12 mouse cellular contexts compared by ENCODE assay signal in the genomic region with DNA sequence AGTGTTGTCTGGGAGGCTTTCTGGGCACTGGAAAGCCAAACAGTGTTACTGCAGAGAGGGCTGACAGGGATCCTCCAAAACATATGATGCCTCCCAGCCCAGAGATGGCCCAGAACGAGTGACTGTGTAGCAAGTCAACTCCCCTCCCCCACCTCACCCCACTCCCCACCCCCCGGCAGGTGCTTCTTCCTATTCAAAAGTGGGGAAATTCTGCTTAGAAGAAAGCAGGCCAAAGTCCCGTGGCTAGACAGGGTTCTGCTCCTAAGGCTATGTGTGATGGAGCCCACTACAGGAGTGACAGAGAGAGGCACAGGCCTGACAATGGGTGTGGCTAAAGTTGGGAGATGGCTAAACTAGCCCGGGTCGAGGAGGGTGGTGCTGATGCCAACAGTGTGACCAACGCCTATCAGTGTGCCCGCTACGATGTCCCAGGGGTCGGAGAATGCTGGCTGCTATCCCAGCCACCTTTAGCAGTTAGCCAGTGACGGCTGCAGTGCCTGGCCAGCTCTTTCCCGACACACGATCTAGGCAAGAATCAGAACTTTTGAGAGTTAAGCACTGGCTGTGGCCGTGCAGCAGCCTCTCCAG. TPM values are rescaled to one million over a fixed set of nuclear protein-coding genes. Genes with fewer than 3 reads are reported as not detected.
DNase-seq lines count a peak whose midpoint lies in the region; ATAC-seq lines count a peak whose summit lies in the region.
"Had no signal": no experiment of that assay in that cellular context is flagged by ENCODE, and none has a peak within 500 bp of the region (broad histone marks: within the 10 kb centered on the region; RNA-seq: fewer than 3 reads in every experiment).

No protein-coding gene starts in this region.

- peak; percentile 18; the same call in 1 of the 2 replicates for ATAC-seq in hindbrain, embryonic 16.5 days
- no peak for ATAC-seq in hindbrain, embryonic 11.5 days (ENCODE audit: low FRiP score)
- ATAC-seq in midbrain, embryonic 14.5 days (ENCODE audit: low FRiP score, low TSS enrichment), result no peak
- ATAC-seq in heart, embryonic 14.5 days (ENCODE audit: insufficient number of reproducible peaks, insufficient read depth, low FRiP score, low read depth), result 0 out of 2 replicates have a peak, but pooled peaks have one; percentile 24
- no peak for ATAC-seq in inflammation-experienced regulatory T-cells, adult 6 months
- ATAC-seq: forebrain, postnatal 0 days had no signal

- H3K4me1 ChIP-seq in hindbrain, embryonic 16.5 days (ENCODE audit: control insufficient read depth, insufficient read depth, low read depth, low read length), result peaks cover 3% of the 10 kb centered on the region
- no peaks in the 10 kb centered on the region for H3K4me1 ChIP-seq in hindbrain, embryonic 11.5 days (replicated peaks; ENCODE audit: control insufficient read depth, insufficient read depth, low read length)
- H3K4me1 ChIP-seq in midbrain, embryonic 10.5 days, result peaks cover 36% of the 10 kb centered on the region
- no peaks in the 10 kb centered on the region for H3K4me1 ChIP-seq in midbrain, embryonic 14.5 days (ENCODE audit: control insufficient read depth, insufficient read depth, low read length)
- peaks cover 9 to 14% of the 10 kb centered on the region in 2 experiments; a peak in 3 of 4 replicates for H3K4me1 ChIP-seq in heart, embryonic 14.5 days (ENCODE audit: control insufficient read depth in 2 of 2, insufficient read depth in 2 of 2, low read length in 2 of 2)

- no peaks in the 10 kb centered on the region for H3K9me3 ChIP-seq in hindbrain, embryonic 16.5 days (ENCODE audit: control insufficient read depth, low read length)
- H3K9me3 ChIP-seq in hindbrain, embryonic 11.5 days (ENCODE audit: control insufficient read depth, low read length), result no peaks in the 10 kb centered on the region
- H3K9me3 ChIP-seq in midbrain, embryonic 10.5 days (replicated peaks), result no peaks in the 10 kb centered on the region
- H3K9me3 ChIP-seq in midbrain, embryonic 14.5 days (ENCODE audit: control insufficient read depth, low read length), result no peaks in the 10 kb centered on the region
- H3K9me3 ChIP-seq in heart, embryonic 14.5 days (ENCODE audit: control insufficient read depth, low read length), result no peaks in the 10 kb centered on the region
- H3K9me3 ChIP-seq: limb, embryonic 15.5 days; neural tube, embryonic 15.5 days had no signal

- no peak overlapping the region for H3K27ac ChIP-seq in hindbrain, embryonic 16.5 days (ENCODE audit: low read depth, low read length)
- H3K27ac ChIP-seq in hindbrain, embryonic 11.5 days (ENCODE audit: low read depth, low read length), result no peak overlapping the region
- peak overlapping the region; percentile 49; the same call in 1 of the 2 replicates for H3K27ac ChIP-seq in midbrain, embryonic 10.5 days (replicated peaks)
- no peak overlapping the region for H3K27ac ChIP-seq in midbrain, embryonic 14.5 days (replicated peaks; ENCODE audit: low read depth, low read length)
- H3K27ac ChIP-seq in heart, embryonic 14.5 days (replicated peaks in 1 of 2; ENCODE audit: control insufficient read depth in 1 of 2, insufficient read depth in 1 of 2, low read depth in 2 of 2, low read length in 2 of 2), result no peak overlapping the region
- H3K27ac ChIP-seq: limb, embryonic 15.5 days; neural tube, embryonic 15.5 days had no signal

- WGBS in hindbrain, embryonic 16.5 days, result 55% methylated on average over 13 of the region's 13 CpGs
- 69% methylated on average over 13 of the region's 13 CpGs for WGBS in hindbrain, embryonic 11.5 days
- WGBS in midbrain, embryonic 10.5 days, result 73% methylated on average over 13 of the region's 13 CpGs
- WGBS in midbrain, embryonic 14.5 days, result 63% methylated on average over 13 of the region's 13 CpGs
- WGBS in heart, embryonic 14.5 days, result 45% methylated on average over 13 of the region's 13 CpGs

- no peak for DNase-seq in hindbrain, embryonic 11.5 days (ENCODE audit: low spot score)
- no peak for DNase-seq in midbrain, embryonic 10.5 days (ENCODE audit: low spot score)
- DNase-seq in midbrain, embryonic 14.5 days, result no peak
- DNase-seq in testis, postnatal 14 days (ENCODE audit: low spot score), result no peak
- DNase-seq: forebrain, postnatal 0 days; right cerebral cortex, postnatal 4 days had no signal

- no peak overlapping the region for H3K4me2 ChIP-seq in hindbrain, embryonic 16.5 days (ENCODE audit: low read length)
- no peak overlapping the region for H3K4me2 ChIP-seq in hindbrain, embryonic 11.5 days (replicated peaks; ENCODE audit: low read depth, low read length)
- no peak overlapping the region for H3K4me2 ChIP-seq in midbrain, embryonic 14.5 days (ENCODE audit: low read length)
- peak overlapping the region; percentile 18; the same call in 1 of the 2 replicates for H3K4me2 ChIP-seq in heart, embryonic 14.5 days (ENCODE audit: low read length)
- H3K4me2 ChIP-seq: limb, embryonic 15.5 days; midbrain, embryonic 11.5 days; neural tube, embryonic 15.5 days had no signal

- H3K4me3 ChIP-seq in hindbrain, embryonic 16.5 days (ENCODE audit: low read length), result no peak overlapping the region
- no peak overlapping the region for H3K4me3 ChIP-seq in hindbrain, embryonic 11.5 days (ENCODE audit: low read depth, low read length)
- H3K4me3 ChIP-seq in midbrain, embryonic 10.5 days, result no peak overlapping the region
- no peak overlapping the region for H3K4me3 ChIP-seq in midbrain, embryonic 14.5 days (replicated peaks; ENCODE audit: low read depth, low read length)
- H3K4me3 ChIP-seq in heart, embryonic 14.5 days (ENCODE audit: control insufficient read depth in 1 of 2, insufficient read depth in 1 of 2, low read depth in 1 of 2, low read length in 2 of 2), result no peak overlapping the region
- H3K4me3 ChIP-seq: limb, embryonic 15.5 days; neural tube, embryonic 15.5 days had no signal

- H3K36me3 ChIP-seq in hindbrain, embryonic 16.5 days (ENCODE audit: control insufficient read depth, insufficient read depth, low read length), result no peaks in the 10 kb centered on the region
- H3K36me3 ChIP-seq in hindbrain, embryonic 11.5 days (ENCODE audit: control insufficient read depth, insufficient read depth, low read length), result no peaks in the 10 kb centered on the region
- H3K36me3 ChIP-seq in midbrain, embryonic 10.5 days, result no peaks in the 10 kb centered on the region
- no peaks in the 10 kb centered on the region for H3K36me3 ChIP-seq in midbrain, embryonic 14.5 days (ENCODE audit: control insufficient read depth, insufficient read depth, low read length)
- H3K36me3 ChIP-seq in heart, embryonic 14.5 days (ENCODE audit: control insufficient read depth, insufficient read depth, low read length), result no peaks in the 10 kb centered on the region
- H3K36me3 ChIP-seq: limb, embryonic 15.5 days; neural tube, embryonic 15.5 days had no signal

- no peaks in the 10 kb centered on the region for H3K27me3 ChIP-seq in hindbrain, embryonic 16.5 days (replicated peaks; ENCODE audit: control insufficient read depth, insufficient read depth, low read length)
- H3K27me3 ChIP-seq in hindbrain, embryonic 11.5 days (ENCODE audit: control insufficient read depth, insufficient read depth, low read length), result no peaks in the 10 kb centered on the region
- 0 out of 2 replicates have a peak, but pooled peaks cover 5% of the 10 kb centered on the region for H3K27me3 ChIP-seq in midbrain, embryonic 10.5 days (ENCODE audit: low read depth, poor library complexity, severe bottlenecking)
- no peaks in the 10 kb centered on the region for H3K27me3 ChIP-seq in midbrain, embryonic 14.5 days (ENCODE audit: control insufficient read depth, insufficient read depth, low read length)
- no peaks in the 10 kb centered on the region for H3K27me3 ChIP-seq in heart, embryonic 14.5 days (ENCODE audit: control insufficient read depth, insufficient read depth, low read length)
- H3K27me3 ChIP-seq: limb, embryonic 15.5 days; neural tube, embryonic 15.5 days had no signal

- H3K9ac ChIP-seq in hindbrain, embryonic 16.5 days (ENCODE audit: low read depth, low read length), result no peak overlapping the region
- H3K9ac ChIP-seq in hindbrain, embryonic 11.5 days (ENCODE audit: low read depth, low read length), result no peak overlapping the region
- no peak overlapping the region for H3K9ac ChIP-seq in midbrain, embryonic 14.5 days (replicated peaks; ENCODE audit: low read length)
- H3K9ac ChIP-seq in heart, embryonic 14.5 days (ENCODE audit: low read length), result peak overlapping the region; percentile 12; the same call in 1 of the 2 replicates
- H3K9ac ChIP-seq: forebrain, postnatal 0 days; limb, embryonic 15.5 days; neural tube, embryonic 15.5 days had no signal

RNA-seq across cellular contexts. Expression of gene Mgll, which starts 52.2 kb away (rescaled TPM):
- 79.1 and 96.8 TPM in 2 replicates for polyA plus RNA-seq in hindbrain, embryonic 16.5 days (2015; fragmentation: Nextera tagmentation; extraction: Ambion mirVana)
- 4.6 and 6.0 TPM in 2 replicates for polyA plus RNA-seq in hindbrain, embryonic 11.5 days (2014; fragmentation: Nextera tagmentation; extraction: Ambion mirVana)
- 3.9 and 4.1 TPM in 2 replicates for polyA plus RNA-seq in midbrain, embryonic 10.5 days (2016; fragmentation: Nextera tagmentation; extraction: Ambion mirVana)
- polyA plus RNA-seq in midbrain, embryonic 14.5 days (2014; fragmentation: Nextera tagmentation; extraction: Ambion mirVana), result 21.5 and 24.7 TPM in 2 replicates
- 25.9 and 28.7 TPM in 2 replicates for polyA plus RNA-seq in heart, embryonic 14.5 days (2014; fragmentation: Nextera tagmentation; extraction: Ambion mirVana)
- 1 to 10 TPM in 2 of 3 experiments, not detected in 1; 1.2 to 2.3 TPM for polyA plus RNA-seq in inflammation-experienced regulatory T-cells, adult 6 months (2017; shearing (Covaris generic))

Comparison
In these comparisons a context has a peak if more than half of its experiments do, and no peak if none do; other contexts are left out.
1. ATAC-seq: peak in hindbrain, embryonic 16.5 days (single experiment) and heart, embryonic 14.5 days (single experiment); none in hindbrain, embryonic 11.5 days (single experiment), midbrain, embryonic 14.5 days (single experiment) and inflammation-experienced regulatory T-cells, adult 6 months (single experiment).